Mouse (Mus musculus) Patski (cell line): ENCODE measurements around the gene Olfr221. TPM values are rescaled to one million over a fixed set of nuclear protein-coding genes. Genes with fewer than 3 reads are reported as not detected.
A peak's percentile ranks its signal among the peaks of the same experiment; 100 is the strongest.

Experiments
- ATAC-seq: fragments of 100-300 bp; one replicate; pipeline ENCODE4 v1.8.0; 2021
- CTCF ChIA-PET: fragments of 350-600 bp; sonication (Branson Sonifier 250); formaldehyde crosslinking; loops from one replicate; lab custom pipeline; 2022; ENCODE audit warnings: inconsistent platforms; lab: Charles Lee
- POLR2A ChIA-PET: fragments of 350-600 bp; sonication (Branson Sonifier 250); formaldehyde crosslinking; loops from one replicate; lab custom pipeline; 2022; ENCODE audit warnings: antibody characterized with exemption, inconsistent platforms; lab: Charles Lee
- DNase-seq: peaks from one replicate; pipeline ENCODE4 v3.0.0-alpha.2; 2011; ENCODE audit warnings: low read depth, low spot score
- H3K27me3 ChIP-seq: fragments of 371-371 bp; one replicate; pipeline ENCODE4 v1.5.1; 2021
- CTCF ChIP-seq: fragments of 100-300 bp; IDR thresholded peaks from one replicate; pipeline ENCODE4 v1.5.1; 2021
- in situ Hi-C: fragments of 300-500 bp; cut with MboI; formaldehyde crosslinking; loops from 3 replicates; pipeline ENCODE4 v1.11.1; 2018; ENCODE audit warnings: low pct_unique_long_range_greater_than_20kb, mixed read lengths
- polyA plus RNA-seq: library from polyadenylated mRNA; unstranded; gene quantifications from one replicate; pipeline ENCODE4 v1.2.3, GENCODE M21; 2021

Olfr221 gene
- polyA plus RNA-seq, 1 experiment from 2014 or later, result not detected

DNA sequence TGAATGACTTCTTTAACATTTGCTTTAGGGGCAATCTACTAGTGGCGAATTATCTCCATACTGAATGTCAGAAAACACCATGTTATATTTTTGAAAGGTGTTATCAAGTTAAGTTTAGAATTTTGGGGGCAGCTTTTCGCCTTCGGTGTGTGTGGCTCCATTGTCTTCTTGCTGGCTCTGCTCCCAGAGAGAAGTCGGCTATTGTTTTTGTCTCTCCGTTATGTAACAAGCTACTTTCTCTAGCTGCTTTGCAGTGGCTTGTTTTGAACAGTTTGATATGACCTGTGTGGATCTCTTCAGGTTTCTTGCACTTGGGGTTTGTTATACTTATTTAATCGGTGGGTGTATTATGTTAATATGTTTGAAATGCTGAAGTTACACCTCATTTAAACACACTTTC lies 1.2 kb upstream of the Olfr221 start:
- ATAC-seq (no peak), DNase-seq (no peak)
- CTCF ChIA-PET, result no interaction called here
- POLR2A ChIA-PET, result no interaction called here
- in situ Hi-C loops, result no loop called here
- H3K27me3 ChIP-seq, result peaks cover 20% of the 10 kb centered on the region
- TF ChIP-seq CTCF, result no peak

DNA sequence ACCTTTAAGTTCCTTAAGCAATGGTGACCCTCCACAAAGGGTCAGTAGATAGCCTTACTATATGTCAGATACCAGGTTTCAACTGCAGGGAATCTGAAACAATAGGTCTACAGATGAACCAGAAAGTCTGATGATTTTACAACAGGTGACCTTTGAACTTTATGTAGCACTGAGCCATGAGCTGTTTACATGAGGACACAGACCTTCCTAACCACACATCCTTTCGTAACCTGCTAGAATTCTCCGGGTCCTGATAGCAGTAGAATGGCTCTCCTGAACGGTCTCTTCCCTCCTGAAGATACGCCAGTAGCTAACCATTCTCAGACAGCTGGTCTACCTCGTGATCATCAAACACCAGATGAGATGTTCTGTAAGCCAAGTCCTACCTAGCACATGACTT lies 2.9 kb downstream of the Olfr221 start:
- no peak for TF ChIP-seq CTCF
- POLR2A ChIA-PET, result no interaction called here
- in situ Hi-C loops, result no loop called here
- ATAC-seq, result no peak
- CTCF ChIA-PET, result interaction anchor here (1.1 kb wide), 1 partner anchor 19 kb away, joined by 3 read pairs; the partner anchor contains the start of gene Zfp219
- peaks cover 20% of the 10 kb centered on the region for H3K27me3 ChIP-seq
- DNase-seq, result no peak

DNA sequence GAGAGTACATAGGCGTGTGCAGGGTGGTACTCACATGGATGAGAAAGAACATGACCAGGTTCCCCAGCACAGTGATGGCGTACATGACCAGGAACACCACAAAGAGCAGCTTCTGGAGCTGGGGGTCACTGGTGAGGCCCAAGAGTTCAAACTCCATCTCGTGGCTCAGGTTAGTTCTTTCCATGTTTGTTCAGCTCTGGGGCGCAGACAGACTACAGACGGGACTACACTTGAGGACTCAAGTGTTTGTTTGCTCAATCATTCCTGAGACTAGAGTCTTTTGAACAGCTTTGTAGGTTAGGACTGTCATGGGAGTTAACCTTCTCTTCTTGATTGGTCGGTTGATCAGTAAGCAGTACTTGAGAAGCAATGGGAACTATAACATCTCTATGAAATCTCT lies 6.3 kb downstream of the Olfr221 start:
- DNase-seq (no peak), ATAC-seq (no peak)
- no peak for TF ChIP-seq CTCF
- ChIA-PET POLR2A (no interaction called here), CTCF (interaction anchor here (1.0 to 1.1 kb wide), 2 partner anchors 12 to 34 kb away, joined by 3 to 6 read pairs; no protein-coding TSS in a partner anchor)
- in situ Hi-C loops, result no loop called here
- H3K27me3 ChIP-seq, result peaks cover 3% of the 10 kb centered on the region

DNA sequence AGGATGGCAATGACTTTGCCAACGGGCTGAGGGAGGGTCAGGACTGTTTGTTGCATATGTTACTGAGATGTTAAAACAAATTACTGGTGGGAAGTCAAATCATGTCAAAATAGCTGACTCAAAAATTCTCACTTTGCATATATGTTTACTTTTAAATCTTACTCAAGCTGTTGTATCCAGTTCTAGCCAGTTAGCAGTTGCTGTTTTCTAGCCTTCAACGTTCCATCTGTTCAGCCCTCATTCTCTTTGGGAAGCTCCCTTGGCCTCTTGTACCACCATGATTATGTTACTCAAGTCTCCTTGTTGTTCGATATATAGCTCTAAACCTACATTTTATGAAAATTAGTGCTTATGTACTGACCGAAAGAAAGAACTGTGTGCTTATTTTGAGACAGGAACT lies 15.9 kb downstream of the Olfr221 start:
- TF ChIP-seq CTCF, result no peak
- ChIA-PET CTCF (interaction anchor here (1.3 kb wide), 1 partner anchor 25 kb away, joined by 3 read pairs; no protein-coding TSS in a partner anchor), POLR2A (no interaction called here)
- in situ Hi-C loops, result no loop called here
- no peak for DNase-seq
- H3K27me3 ChIP-seq, result no peaks in the 10 kb centered on the region
- no peak for ATAC-seq

- H3K27me3 ChIP-seq, result no peaks in the 10 kb centered on the region
- ChIA-PET POLR2A (no interaction called here), CTCF (interaction anchor here (2.4 kb wide), 1 partner anchor 12 kb away, joined by 6 read pairs; no protein-coding TSS in a partner anchor)
- TF ChIP-seq CTCF, result no peak
- DNase-seq, result no peak
- in situ Hi-C loops, result loop anchor here (5.0 kb wide), 1 partner anchor 117 kb away; no protein-coding TSS in a partner anchor
- ATAC-seq, result no peak
Measured at GRCm38 (mm10) chr14:52024133-52024532, 18.1 kb downstream of the Olfr221 start.

- ATAC-seq (peak; percentile 22), DNase-seq (peak; percentile 71)
- in situ Hi-C loops, result loop anchor here (5.0 kb wide), 1 partner anchor 116 kb away; no protein-coding TSS in a partner anchor
- no peak for TF ChIP-seq CTCF
- ChIA-PET POLR2A (interaction anchor here (1.2 kb wide), 1 partner anchor 82 kb away, joined by 3 read pairs; no protein-coding TSS in a partner anchor), CTCF (interaction anchor here (1.0 to 6.0 kb wide), 4 partner anchors 13 to 91 kb away, joined by 3 to 43 read pairs (median 4); no protein-coding TSS in a partner anchor)
- no peaks in the 10 kb centered on the region for H3K27me3 ChIP-seq
Measured at GRCm38 (mm10) chr14:52022709-52023459, 19.4 kb downstream of the Olfr221 start.

GRCm38 (mm10) chr14:52022244-52022708 lies 20.0 kb downstream of the Olfr221 start:
- POLR2A ChIA-PET, result interaction anchor here (1.2 kb wide), 1 partner anchor 83 kb away, joined by 3 read pairs; no protein-coding TSS in a partner anchor
- DNase-seq (no peak), ATAC-seq (no peak)
- H3K27me3 ChIP-seq, result no peaks in the 10 kb centered on the region
- CTCF ChIA-PET, result interaction anchor here (0.6 to 6.0 kb wide), 4 partner anchors 13 to 33 kb away, joined by 3 to 43 read pairs (median 4); no protein-coding TSS in a partner anchor
- no peak for TF ChIP-seq CTCF
- in situ Hi-C loops, result loop anchor here (5.0 kb wide), 1 partner anchor 115 kb away; no protein-coding TSS in a partner anchor

DNA sequence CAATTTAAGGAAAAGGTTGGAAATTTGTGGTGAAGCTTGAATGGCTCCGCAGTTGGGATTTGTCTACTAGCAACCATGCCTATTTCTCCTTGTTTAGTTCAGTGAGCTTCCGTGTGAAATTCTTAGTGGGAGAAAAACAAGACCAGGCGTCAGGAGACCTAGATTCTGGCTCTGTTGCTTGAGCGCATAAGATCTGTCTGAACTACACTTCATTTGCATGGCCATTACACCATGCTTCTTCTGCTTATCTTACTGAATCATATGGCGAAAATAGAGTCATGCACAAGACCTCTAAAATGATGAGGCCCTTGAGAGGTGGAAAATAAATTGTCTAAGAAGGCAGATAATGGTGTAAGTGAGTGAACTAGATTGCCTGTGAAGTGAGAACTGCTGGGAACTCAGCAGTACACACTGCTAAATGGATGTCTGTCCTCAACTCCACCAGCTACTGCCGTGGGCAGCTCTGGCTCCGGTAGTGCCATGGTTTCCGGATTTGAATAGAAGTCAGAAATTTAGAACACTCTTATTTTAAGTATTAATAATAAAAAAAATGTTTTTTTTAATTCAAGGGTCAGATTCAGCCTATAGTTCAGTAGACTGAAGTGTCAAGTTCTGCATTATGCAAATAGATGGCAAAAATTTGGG lies 20.6 kb downstream of the Olfr221 start:
- no peaks in the 10 kb centered on the region for H3K27me3 ChIP-seq
- POLR2A ChIA-PET, result interaction anchor here (1.2 to 1.9 kb wide), 2 partner anchors 11 to 83 kb away, joined by 3 to 8 read pairs; no protein-coding TSS in a partner anchor
- CTCF ChIA-PET, result interaction anchor here (0.6 to 6.0 kb wide), 4 partner anchors 12 to 119 kb away, joined by 3 to 43 read pairs (median 4); no protein-coding TSS in a partner anchor
- TF ChIP-seq CTCF, result no peak
- DNase-seq, result no peak
- in situ Hi-C loops, result loop anchor here (5.0 kb wide), 1 partner anchor 114 kb away; no protein-coding TSS in a partner anchor
- ATAC-seq, result no peak

DNA sequence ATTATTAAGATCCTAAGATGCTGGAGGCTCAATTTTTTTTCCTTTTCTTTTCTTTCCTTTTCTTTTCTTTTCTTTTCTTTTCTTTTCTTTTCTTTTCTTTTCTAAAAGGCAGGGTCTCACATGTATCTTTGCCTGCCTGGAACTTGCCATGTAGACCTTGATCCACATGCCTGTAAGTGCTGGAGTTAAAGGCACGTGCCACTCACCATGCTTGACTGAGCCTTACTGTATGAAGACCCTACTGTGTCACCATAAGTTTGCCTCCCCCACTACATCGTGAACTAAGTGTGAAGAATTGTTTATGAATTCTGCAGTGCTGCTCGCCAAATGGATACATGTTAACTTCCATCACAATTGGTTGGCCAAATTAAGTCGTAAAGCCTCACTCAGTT lies 21.1 kb downstream of the Olfr221 start:
- ChIA-PET CTCF (interaction anchor here (1.5 to 6.0 kb wide), 4 partner anchors 12 to 118 kb away, joined by 3 to 43 read pairs (median 6); no protein-coding TSS in a partner anchor), POLR2A (interaction anchor here (1.5 to 1.9 kb wide), 2 partner anchors 11 to 35 kb away, joined by 6 to 8 read pairs; no protein-coding TSS in a partner anchor)
- DNase-seq (no peak), ATAC-seq (no peak)
- in situ Hi-C loops, result loop anchor here (5.0 kb wide), 1 partner anchor 114 kb away; no protein-coding TSS in a partner anchor
- no peaks in the 10 kb centered on the region for H3K27me3 ChIP-seq
- TF ChIP-seq CTCF, result no peak
